Mouse (Mus musculus): ENCODE results near the gene Mcm6. TPM values are rescaled to one million over a fixed set of nuclear protein-coding genes. Genes with fewer than 3 reads are reported as not detected.

The Mcm6 gene
- polyA plus RNA-seq (2015; fragmentation: Nextera tagmentation; extraction: Ambion mirVana), result 52.6 and 59.2 TPM in 2 replicates

GRCm38 (mm10) chr1:128359554-128360376 is at the start of gene Mcm6:
Mcm6 (minus strand) TSS chr1:128359664.
- 2% methylated on average over 38 of the region's 38 CpGs for WGBS

GRCm38 (mm10) chr1:128406846-128407245 is 47.4 kb upstream of the Mcm6 start:
- WGBS, result 4% methylated on average over 1 of the region's 1 CpGs
- no peak overlapping the region for H3K4me3 ChIP-seq
- no peak for ATAC-seq (replicated peaks)
- H3K36me3 ChIP-seq (replicated peaks), result no peaks in the 10 kb centered on the region
- H3K4me2 ChIP-seq, result no peak overlapping the region
- no peaks in the 10 kb centered on the region for H3K9me3 ChIP-seq
- H3K9ac ChIP-seq, result no peak overlapping the region
- no peaks in the 10 kb centered on the region for H3K27me3 ChIP-seq (replicated peaks)
- 0 out of 2 replicates have a peak overlapping the region, but pooled peaks have one; percentile 20 for H3K27ac ChIP-seq
- H3K4me1 ChIP-seq, result no peaks in the 10 kb centered on the region

More at GRCm38 (mm10) chr1:128359554-128360376, at the start of gene Mcm6:
- Histone ChIP-seq H3K27ac (peak within 1 kb of the TSS; percentile 77), H3K9me3 (no peaks in the 10 kb centered on the region), H3K27me3 (replicated peaks) (no peaks in the 10 kb centered on the region), H3K4me1 (peaks cover 17% of the 10 kb centered on the region; the same call in 1 of the 2 replicates), H3K36me3 (replicated peaks) (0 out of 2 replicates have a peak, but pooled peaks cover 5% of the 10 kb centered on the region), H3K4me3 (peak within 1 kb of the TSS; percentile 98), H3K9ac (peak within 1 kb of the TSS; percentile 63), H3K4me2 (peak within 1 kb of the TSS; percentile 88)
- ATAC-seq (replicated peaks), result peak; percentile 100

DNA sequence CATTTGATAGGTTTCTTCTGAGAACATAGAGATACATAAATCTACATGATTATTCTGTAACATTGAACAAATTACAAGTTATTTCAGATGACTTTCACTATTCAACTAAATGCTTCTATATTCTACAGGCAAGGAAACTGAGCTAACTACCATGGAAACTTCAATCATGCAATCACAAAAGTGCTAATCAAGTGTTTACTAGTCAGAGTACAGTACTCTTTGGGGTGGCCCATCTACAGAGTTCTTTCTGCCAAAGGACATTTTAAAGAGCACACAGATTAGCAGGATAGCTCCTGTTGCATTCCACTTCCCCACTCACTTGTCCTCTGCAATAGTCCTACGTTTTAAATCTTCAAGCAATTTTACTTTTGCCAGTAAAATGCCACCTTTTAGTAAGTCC is 46.2 kb upstream of the Mcm6 start:
- H3K4me2 ChIP-seq, result no peak overlapping the region
- no peak overlapping the region for H3K27ac ChIP-seq
- 37% methylated on average over 1 of the region's 1 CpGs for WGBS
- 0 out of 2 replicates have a peak, but pooled peaks have one; percentile 45 for ATAC-seq (replicated peaks)
- H3K4me1 ChIP-seq, result no peaks in the 10 kb centered on the region
- no peak overlapping the region for H3K4me3 ChIP-seq
- H3K27me3 ChIP-seq (replicated peaks), result no peaks in the 10 kb centered on the region
- no peak overlapping the region for H3K9ac ChIP-seq
- no peaks in the 10 kb centered on the region for H3K9me3 ChIP-seq
- H3K36me3 ChIP-seq (replicated peaks), result no peaks in the 10 kb centered on the region

- Histone ChIP-seq H3K4me2 (no peak overlapping the region), H3K9ac (no peak overlapping the region), H3K4me1 (no peaks in the 10 kb centered on the region), H3K4me3 (no peak overlapping the region), H3K27ac (0 out of 2 replicates have a peak overlapping the region, but pooled peaks have one; percentile 34), H3K9me3 (no peaks in the 10 kb centered on the region), H3K36me3 (replicated peaks) (no peaks in the 10 kb centered on the region), H3K27me3 (replicated peaks) (no peaks in the 10 kb centered on the region)
- WGBS, result 5% methylated on average over 2 of the region's 2 CpGs
- peak; percentile 73 for ATAC-seq (replicated peaks)
These were observed 45.6 kb upstream of the Mcm6 start for GRCm38 (mm10) chr1:128405041-128405481.

- Histone ChIP-seq H3K4me3 (no peak overlapping the region), H3K4me1 (peaks cover 3% of the 10 kb centered on the region; the same call in 1 of the 2 replicates), H3K36me3 (replicated peaks) (no peaks in the 10 kb centered on the region), H3K27ac (peak overlapping the region; percentile 32; the same call in 1 of the 2 replicates), H3K4me2 (no peak overlapping the region), H3K9ac (no peak overlapping the region), H3K27me3 (replicated peaks) (no peaks in the 10 kb centered on the region), H3K9me3 (no peaks in the 10 kb centered on the region)
- no peak for ATAC-seq (replicated peaks)
- WGBS, result 18% methylated on average over 2 of the region's 2 CpGs
These were observed 41.5 kb upstream of the Mcm6 start for GRCm38 (mm10) chr1:128400926-128401325.

GRCm38 (mm10) chr1:128399941-128400915 is 40.8 kb upstream of the Mcm6 start:
- H3K4me3 ChIP-seq, result no peak overlapping the region
- H3K27ac ChIP-seq, result peak overlapping the region; percentile 32; the same call in 1 of the 2 replicates
- peaks cover 3% of the 10 kb centered on the region; the same call in 1 of the 2 replicates for H3K4me1 ChIP-seq
- H3K4me2 ChIP-seq, result no peak overlapping the region
- H3K27me3 ChIP-seq (replicated peaks), result no peaks in the 10 kb centered on the region
- no peaks in the 10 kb centered on the region for H3K9me3 ChIP-seq
- no peak for ATAC-seq (replicated peaks)
- no peak overlapping the region for H3K9ac ChIP-seq
- H3K36me3 ChIP-seq (replicated peaks), result no peaks in the 10 kb centered on the region
- WGBS, result 22% methylated on average over 5 of the region's 5 CpGs

GRCm38 (mm10) chr1:128398738-128399445 is 39.4 kb upstream of the Mcm6 start:
- Histone ChIP-seq H3K4me1 (peaks cover 3% of the 10 kb centered on the region; the same call in 1 of the 2 replicates), H3K36me3 (replicated peaks) (no peaks in the 10 kb centered on the region), H3K27ac (no peak overlapping the region), H3K27me3 (replicated peaks) (no peaks in the 10 kb centered on the region), H3K9me3 (no peaks in the 10 kb centered on the region), H3K4me3 (no peak overlapping the region), H3K4me2 (no peak overlapping the region), H3K9ac (no peak overlapping the region)
- WGBS, result 87% methylated on average over 5 of the region's 5 CpGs
- ATAC-seq (replicated peaks), result no peak

DNA sequence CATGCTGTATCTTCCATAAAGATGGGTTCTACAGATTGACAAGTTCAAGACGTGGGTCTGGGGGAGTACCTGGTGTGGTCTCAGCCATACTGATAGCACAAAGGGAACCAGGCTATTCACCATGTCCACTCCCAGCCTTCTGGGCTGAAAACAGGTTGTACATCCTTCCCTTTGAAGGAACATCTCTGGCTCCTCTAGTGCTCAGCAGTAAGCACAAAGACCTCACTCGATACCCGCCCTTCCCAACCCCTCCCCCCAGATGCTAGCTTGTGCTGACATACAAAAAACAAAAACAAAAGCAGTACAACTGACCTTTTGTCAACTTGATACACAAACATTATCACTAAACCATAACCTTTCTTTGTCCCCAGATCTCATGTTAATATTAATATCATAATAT is 35.2 kb upstream of the Mcm6 start:
- WGBS, result 89% methylated on average over 3 of the region's 3 CpGs
- H3K9me3 ChIP-seq, result no peaks in the 10 kb centered on the region
- H3K36me3 ChIP-seq (replicated peaks), result no peaks in the 10 kb centered on the region
- ATAC-seq (replicated peaks), result no peak
- H3K4me2 ChIP-seq, result no peak overlapping the region
- no peak overlapping the region for H3K27ac ChIP-seq
- no peaks in the 10 kb centered on the region for H3K27me3 ChIP-seq (replicated peaks)
- peaks cover under 1% of the 10 kb centered on the region; the same call in 1 of the 2 replicates for H3K4me1 ChIP-seq
- H3K9ac ChIP-seq, result no peak overlapping the region
- H3K4me3 ChIP-seq, result no peak overlapping the region

DNA sequence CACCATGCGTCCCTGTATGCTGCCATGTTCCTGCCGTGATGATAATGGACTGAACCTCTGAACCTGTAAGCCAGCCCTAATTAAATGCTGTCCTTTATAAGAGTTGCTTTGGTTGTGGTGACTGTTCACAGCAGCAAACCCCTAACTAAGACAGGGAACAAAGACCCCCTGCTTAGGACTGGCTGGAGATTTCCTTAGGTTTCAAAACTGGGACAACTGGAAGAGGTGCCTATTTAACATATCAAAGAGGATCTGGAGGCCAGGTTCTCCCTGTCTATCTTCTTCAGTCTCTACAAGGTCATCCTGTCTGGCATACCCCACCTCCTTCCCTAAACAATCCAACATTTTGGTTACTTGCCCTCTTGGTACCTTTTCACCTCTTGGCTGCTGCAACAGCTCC is 32.9 kb upstream of the Mcm6 start:
- WGBS, result 50% methylated on average over 2 of the region's 2 CpGs
- Histone ChIP-seq H3K4me1 (no peaks in the 10 kb centered on the region), H3K9ac (no peak overlapping the region), H3K27me3 (replicated peaks) (no peaks in the 10 kb centered on the region), H3K4me2 (no peak overlapping the region), H3K27ac (no peak overlapping the region), H3K36me3 (replicated peaks) (no peaks in the 10 kb centered on the region; the same call in 1 of the 2 replicates), H3K4me3 (no peak overlapping the region), H3K9me3 (no peaks in the 10 kb centered on the region)
- no peak for ATAC-seq (replicated peaks)

DNA sequence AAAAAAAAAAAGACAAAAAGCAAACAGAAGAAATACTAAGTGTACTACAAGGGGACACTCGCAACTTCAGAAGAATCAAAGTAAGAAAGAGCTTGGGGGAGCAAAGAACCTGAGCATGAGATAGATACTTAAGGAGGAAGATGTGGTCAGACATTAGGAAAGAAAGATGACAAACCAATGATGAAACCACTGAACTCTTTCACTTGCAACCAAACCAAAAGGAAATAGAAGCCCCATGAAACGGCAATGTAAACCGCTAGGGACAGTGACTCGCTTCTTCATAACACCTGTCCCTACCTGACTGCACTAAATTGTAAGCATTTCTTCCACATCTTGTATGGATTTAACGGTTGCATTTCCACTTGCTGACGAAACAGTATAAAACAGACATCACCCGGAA is 27.0 kb upstream of the Mcm6 start:
- Histone ChIP-seq H3K27ac (no peak overlapping the region), H3K9me3 (no peaks in the 10 kb centered on the region), H3K9ac (no peak overlapping the region), H3K36me3 (replicated peaks) (peaks cover 3% of the 10 kb centered on the region; the same call in 1 of the 2 replicates), H3K4me3 (no peak overlapping the region), H3K4me2 (no peak overlapping the region), H3K4me1 (no peaks in the 10 kb centered on the region), H3K27me3 (replicated peaks) (no peaks in the 10 kb centered on the region)
- WGBS, result 95% methylated on average over 7 of the region's 7 CpGs
- ATAC-seq (replicated peaks), result no peak

- H3K9me3 ChIP-seq, result no peaks in the 10 kb centered on the region
- 84% methylated on average over 4 of the region's 4 CpGs for WGBS
- no peak for ATAC-seq (replicated peaks)
- H3K4me2 ChIP-seq, result no peak overlapping the region
- H3K4me3 ChIP-seq, result no peak overlapping the region
- H3K36me3 ChIP-seq (replicated peaks), result 0 out of 2 replicates have a peak, but pooled peaks cover 5% of the 10 kb centered on the region
- no peak overlapping the region for H3K9ac ChIP-seq
- H3K27me3 ChIP-seq (replicated peaks), result no peaks in the 10 kb centered on the region
- no peak overlapping the region for H3K27ac ChIP-seq
- H3K4me1 ChIP-seq, result no peaks in the 10 kb centered on the region
These were observed 17.4 kb upstream of the Mcm6 start for GRCm38 (mm10) chr1:128376841-128377240.
